Mouse (Mus musculus) thymus, postnatal 36 days (tissue): ENCODE results near the gene Arsa.

Experiments
- DNase-seq, 2 experiments: peaks; one replicate each; pipeline ENCODE4 v3.0.0; 2022; ENCODE audit warnings: mixed read lengths in 2 of 2

The Arsa gene

DNA sequence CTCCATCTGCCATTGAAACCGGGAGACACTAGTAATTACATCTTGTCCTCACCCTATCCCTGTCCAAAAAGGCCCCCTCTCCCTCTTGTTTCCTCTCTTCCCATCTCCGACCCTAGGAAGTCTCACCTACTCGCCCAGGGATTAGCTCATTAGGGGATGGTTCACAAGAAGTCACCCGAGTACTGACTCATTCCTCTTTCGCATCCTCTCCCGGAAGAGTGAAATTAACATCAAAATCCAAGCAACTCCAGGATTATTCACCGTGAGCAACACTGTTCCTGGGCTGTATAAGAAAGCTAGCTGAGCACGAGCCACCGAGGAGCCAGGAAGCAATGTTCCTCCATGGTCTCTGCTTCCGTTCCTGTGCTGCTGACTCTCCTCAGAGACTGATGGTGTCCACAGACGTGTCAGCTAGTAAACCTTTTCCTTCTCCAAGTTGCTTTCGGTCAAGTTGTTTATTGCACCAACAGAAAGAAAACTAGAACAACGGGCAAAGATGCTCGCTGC, 11.4 kb upstream of the Arsa start:
- DNase-seq: no peak

DNA sequence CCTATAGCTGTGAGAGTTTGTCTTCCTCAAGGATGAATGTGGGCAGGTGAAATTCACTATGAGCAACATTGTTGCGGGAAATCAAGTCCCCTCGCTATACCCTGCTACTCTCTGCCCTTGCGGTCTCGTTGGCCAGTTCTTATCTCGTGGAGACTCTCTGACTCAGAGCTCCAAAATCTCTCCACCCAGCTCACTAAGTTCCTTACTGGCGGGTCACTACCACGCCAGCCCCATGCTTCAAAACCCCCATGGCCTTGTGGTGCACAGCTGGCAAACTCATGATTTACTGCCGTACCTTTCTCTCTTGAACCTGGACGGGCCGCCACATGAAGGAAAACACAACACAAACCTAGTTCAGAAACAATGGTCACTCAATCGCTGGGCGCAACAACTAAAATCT, 11.0 kb upstream of the Arsa start:
- no peak for DNase-seq

GRCm38 (mm10) chr15:89480584-89480983, 3.4 kb upstream of the Arsa start:
- no peak for DNase-seq

GRCm38 (mm10) chr15:89478622-89479021, 1.4 kb upstream of the Arsa start:
- DNase-seq: no peak

- no peak for DNase-seq
These were observed 581 bp upstream of the Arsa start for GRCm38 (mm10) chr15:89477806-89478205.

DNA sequence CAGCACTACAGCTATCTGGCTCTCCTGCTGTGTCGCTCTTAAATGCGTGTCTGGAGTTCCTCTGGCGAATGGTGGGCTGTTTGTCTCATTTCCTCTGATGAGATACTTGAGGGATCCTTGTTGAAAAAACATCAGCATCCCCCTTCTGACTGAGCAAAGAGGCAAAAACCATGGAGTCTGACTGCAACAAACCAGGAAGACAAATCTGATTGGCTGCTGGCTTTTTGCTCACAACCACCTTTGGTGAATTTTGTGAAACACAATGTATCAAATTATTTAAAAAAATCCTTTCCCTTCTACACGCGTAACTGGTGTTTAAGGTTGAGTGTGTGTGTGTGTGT, 780 bp downstream of the Arsa start:
- no peak for DNase-seq

- peak; percentile 90 to 93 for DNase-seq
These were observed 1.4 kb downstream of the Arsa start for GRCm38 (mm10) chr15:89475611-89476474.

DNA sequence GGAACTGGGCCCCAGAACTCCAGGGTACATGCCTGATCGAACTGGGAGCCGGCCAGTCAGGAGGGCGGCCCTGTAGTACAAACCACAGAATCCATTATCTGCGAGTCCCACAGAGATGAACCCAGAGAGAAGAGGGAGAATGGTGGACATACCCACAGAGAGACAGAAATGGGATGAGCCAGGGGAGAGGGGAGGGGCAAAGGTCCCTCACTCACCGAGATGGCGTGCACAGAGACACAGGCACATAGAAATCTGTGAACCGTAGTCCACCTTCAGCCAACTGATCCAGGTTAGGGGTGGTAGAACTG, 2.0 kb downstream of the Arsa start:
- DNase-seq: no peak

DNA sequence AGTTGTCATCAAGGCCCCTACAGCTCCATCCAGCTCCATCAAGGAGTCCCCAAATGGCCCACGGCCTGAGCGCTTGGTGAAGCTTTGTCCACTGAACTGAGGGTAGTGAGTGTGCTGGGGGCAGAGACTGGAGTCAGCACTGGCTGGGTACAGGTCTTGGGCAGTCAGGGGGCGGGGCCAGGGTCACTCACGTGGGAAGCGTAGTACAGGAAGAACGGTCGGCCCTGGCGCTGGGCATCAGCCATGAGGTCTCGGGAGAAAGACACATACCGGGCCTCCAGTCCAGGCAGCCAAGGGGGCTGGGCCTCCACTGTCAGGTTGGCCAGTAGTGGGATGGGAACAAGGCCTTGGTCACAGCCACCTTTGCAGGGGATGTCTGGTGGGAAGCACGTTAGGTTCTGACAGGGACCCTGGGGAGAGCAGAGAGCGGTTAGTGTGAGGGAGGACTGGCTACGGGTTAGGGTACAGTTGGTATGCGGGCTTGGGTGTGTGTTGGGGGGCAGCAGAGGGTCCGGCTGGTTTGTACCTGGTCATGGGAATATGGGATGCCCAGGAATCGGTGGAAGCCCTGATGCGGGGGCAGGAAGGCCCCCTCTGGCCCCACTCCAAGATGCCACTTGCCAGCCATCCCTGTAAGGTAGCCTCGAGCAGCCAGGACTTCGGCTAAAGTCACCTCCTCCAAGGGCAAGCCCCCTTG, 2.5 kb downstream of the Arsa start:
- peak in 1 of 2 experiments; percentile 27 for DNase-seq

GRCm38 (mm10) chr15:89473921-89474320, 3.3 kb downstream of the Arsa start:
- DNase-seq: no peak

- peak in 1 of 2 experiments; percentile 13 for DNase-seq
These were observed 3.9 kb downstream of the Arsa start for GRCm38 (mm10) chr15:89473370-89473769.

GRCm38 (mm10) chr15:89471476-89471875, 5.7 kb downstream of the Arsa start:
- DNase-seq: no peak

- no peak for DNase-seq
These were observed 8.6 kb downstream of the Arsa start for GRCm38 (mm10) chr15:89468577-89468976.

GRCm38 (mm10) chr15:89465052-89465451, 12.2 kb downstream of the Arsa start:
- DNase-seq: no peak

GRCm38 (mm10) chr15:89463334-89464235, 13.6 kb downstream of the Arsa start:
- DNase-seq: peak in 1 of 2 experiments; percentile 23

GRCm38 (mm10) chr15:89462176-89462575, 15.0 kb downstream of the Arsa start:
- no peak for DNase-seq

DNA sequence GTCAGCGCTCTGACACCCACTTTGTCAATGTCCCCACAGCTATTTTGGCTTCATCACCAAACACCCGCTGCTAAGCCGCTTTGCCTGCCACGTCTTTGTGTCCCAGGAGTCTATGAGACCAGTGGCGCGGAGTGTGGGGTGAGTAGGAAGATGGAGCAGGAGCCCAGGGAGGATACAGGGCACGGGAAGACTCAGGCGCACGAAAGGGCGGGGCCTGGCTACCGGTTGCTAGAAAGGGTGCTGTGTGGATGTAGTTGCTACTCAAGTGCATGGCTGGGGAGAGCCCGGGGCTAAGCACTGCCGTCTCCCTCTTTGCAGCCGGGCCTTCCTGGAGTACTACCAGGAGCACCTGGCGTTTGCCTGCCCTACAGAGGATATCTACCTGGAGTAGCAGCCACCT, 15.9 kb downstream of the Arsa start:
- no peak for DNase-seq

GRCm38 (mm10) chr15:89460298-89460697, 16.9 kb downstream of the Arsa start:
- DNase-seq: no peak

GRCm38 (mm10) chr15:89459821-89460220, 17.4 kb downstream of the Arsa start:
- no peak for DNase-seq

DNA sequence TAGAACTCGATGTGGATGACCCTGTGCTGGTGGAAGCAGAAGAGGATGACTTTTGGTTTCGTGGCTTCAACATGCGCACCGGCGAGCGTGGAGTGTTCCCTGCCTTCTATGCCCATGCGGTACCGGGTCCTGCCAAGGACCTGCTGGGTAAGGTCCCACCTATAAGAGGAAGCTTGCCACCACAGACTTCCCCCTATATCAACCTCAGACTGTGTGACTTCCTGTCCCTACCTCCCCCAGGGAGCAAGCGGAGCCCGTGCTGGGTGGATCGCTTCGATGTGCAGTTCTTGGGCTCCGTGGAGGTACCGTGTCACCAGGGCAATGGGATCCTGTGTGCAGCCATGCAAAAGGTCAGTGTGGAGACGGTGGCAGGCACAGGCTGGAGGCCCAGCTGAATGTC, 18.3 kb downstream of the Arsa start:
- no peak for DNase-seq

GRCm38 (mm10) chr15:89455642-89456041, 21.6 kb downstream of the Arsa start:
- no peak for DNase-seq

DNA sequence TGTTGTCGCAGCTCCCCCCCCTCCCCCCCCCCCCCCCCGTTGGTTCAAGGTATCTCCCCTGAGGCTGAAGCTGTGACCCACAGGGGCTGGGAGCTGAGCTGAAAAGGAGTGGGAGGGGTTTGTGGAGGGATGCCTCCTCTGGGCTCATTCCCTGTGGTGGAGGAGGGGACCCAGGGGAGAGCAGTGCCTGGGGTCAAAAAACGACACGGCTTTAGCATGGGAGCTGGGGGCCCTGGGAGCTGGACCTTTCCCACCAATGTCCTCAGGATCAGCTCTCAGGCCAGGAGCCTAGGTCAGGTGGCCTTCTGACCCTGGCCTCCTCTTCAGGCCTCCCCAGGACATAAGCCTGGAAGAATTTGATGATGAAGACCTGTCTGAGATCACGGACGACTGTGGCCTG, 22.4 kb downstream of the Arsa start:
- DNase-seq: no peak

DNA sequence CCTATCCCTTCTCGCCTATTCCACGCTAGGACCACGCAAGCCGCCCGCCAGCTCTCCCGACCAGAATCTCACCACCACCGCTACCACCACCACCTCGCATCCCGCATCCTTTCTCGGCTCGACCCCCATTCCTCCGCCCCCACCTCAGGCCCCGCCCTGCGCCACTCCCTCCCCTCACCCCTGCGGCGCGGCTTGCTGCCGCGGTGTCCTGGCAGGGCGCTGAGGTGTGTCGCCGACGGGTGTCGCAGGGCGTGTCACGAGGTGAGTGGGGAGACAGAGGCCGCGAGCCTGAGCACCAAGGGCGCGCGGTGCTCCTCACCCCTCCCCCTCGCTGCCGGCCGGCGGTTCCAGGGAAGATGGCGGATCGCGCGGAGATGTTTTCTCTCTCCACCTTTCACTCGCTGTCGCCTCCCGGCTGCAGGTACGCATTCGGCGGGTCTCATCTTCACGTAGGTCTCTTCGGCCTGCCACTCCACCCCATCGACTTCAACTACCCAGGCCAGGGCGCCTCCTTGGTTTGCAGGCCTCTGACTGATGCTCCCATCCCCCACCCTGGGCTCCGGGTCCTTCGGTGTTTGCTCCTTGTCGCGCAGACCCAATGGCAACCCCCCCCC, 23.3 kb downstream of the Arsa start, which contains the start of gene Mapk8ip2:
Gene Mapk8ip2, plus strand, starts transcription at position 49 of the 614 bp plus-strand sequence.
- DNase-seq: peak in 1 of 2 experiments; percentile 19
